Mouse (Mus musculus) heart, adult 2 months (tissue): ENCODE measurements around the gene Gm5294.

Experiments used
- EP300 ChIP-seq: fragments of 200-500 bp; IDR thresholded peaks from 2 replicates; pipeline ENCODE4 v1.6.1; 2011; ENCODE audit warnings: low read depth, low read length, control low read depth; ENCODE audit not compliant: insufficient read depth
- POLR2A ChIP-seq: fragments of 200-500 bp; IDR thresholded peaks from 2 replicates; pipeline ENCODE4 v1.6.1; 2011; ENCODE audit warnings: mild to moderate bottlenecking, low read depth, low read length, control low read depth; ENCODE audit not compliant: insufficient read depth

DNA sequence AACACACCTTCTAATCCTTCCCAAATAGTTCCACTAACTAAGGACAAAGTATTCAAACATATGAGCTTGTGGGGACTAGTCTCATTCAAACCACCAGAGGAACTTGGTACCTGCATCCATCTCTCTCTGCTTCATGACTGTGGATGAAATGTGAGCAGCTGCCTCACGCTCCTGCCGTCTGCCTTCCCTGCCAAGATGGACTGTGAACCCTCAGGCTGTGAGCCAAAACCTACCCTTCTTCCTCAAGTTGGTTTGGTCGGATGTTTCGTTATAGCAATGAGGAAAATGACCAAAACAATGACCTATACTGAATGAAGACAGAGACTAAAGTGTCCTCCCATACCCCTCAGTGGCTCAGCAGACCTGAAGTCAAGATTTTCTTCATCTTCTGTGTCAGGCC, 21.1 kb downstream of the Gm5294 start:
- no peak for TF ChIP-seq POLR2A
- no peak for TF ChIP-seq EP300
